In the genomic region with DNA sequence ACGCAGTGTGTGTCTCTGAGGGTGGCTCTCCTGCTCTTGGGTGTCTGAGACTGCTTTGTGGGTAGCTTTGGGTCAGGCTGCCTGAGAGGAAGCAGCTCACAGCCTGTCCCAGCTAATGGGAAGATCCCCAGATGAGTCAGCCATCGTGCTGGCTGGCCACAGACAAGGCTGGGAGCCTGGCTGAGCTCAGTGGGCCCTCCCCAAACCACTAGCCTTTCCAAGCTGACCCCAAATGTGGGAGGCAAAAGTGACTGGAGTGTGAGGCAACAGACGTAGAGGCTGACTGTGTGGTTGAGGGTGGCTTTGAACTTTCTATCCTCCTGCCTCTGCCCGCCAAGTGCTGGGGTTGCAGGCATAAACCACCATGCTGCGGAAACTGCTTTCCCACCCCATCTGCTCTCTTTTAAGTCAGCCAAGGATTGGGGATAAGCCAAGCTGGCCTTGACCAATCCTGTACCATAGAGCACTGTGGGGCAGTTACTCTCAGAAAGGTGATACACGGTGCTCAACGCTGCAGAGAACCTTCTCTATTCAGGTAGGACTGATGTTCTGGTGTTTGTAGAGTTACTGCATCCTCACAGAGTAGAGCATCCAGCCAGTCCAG, we compare ENCODE assay signal across 21 mouse cellular contexts.
DNase-seq lines count a peak whose midpoint lies in the region; ATAC-seq and TF ChIP-seq lines count a peak whose summit lies in the region.
"Had no signal": no experiment of that assay in that cellular context is flagged by ENCODE, and none has a peak within 500 bp of the region (broad histone marks: within the 10 kb centered on the region; RNA-seq: fewer than 3 reads in every experiment).

No protein-coding gene starts in this region.

- no peak overlapping the region for H3K9ac ChIP-seq in forebrain, postnatal 0 days
- no peak overlapping the region for H3K9ac ChIP-seq in forebrain, embryonic 11.5 days (ENCODE audit: low read length)
- H3K9ac ChIP-seq in CH12.LX (ENCODE audit: insufficient read depth, low read depth) = no peak overlapping the region
- H3K9ac ChIP-seq: embryonic facial prominence, embryonic 15.5 days; heart, embryonic 12.5 days; hindbrain, embryonic 13.5 days had no signal

- dilution Hi-C loops in CH12.LX (cut with MboI; ENCODE audit: extremely low pct_ligation_motif_present, extremely low pct_unique_long_range_greater_than_20kb, low sequenced_read_pairs) = no loop called here

- no peak for TF ChIP-seq CTCF in forebrain, postnatal 0 days (IDR thresholded peaks at IDR 0.05; ENCODE audit: low read depth)
- TF ChIP-seq CTCF in CH12.LX (conservative IDR thresholded peaks at IDR 0.05 in 1 of 2, IDR thresholded peaks at IDR 0.05 in 1 of 2; ENCODE audit: low read depth in 2 of 2, low read length in 2 of 2) = no peak

- TF ChIP-seq POLR2A in CH12.LX (IDR thresholded peaks at IDR 0.05; ENCODE audit: low read depth, low read length) = no peak

- WGBS in forebrain, postnatal 0 days = 73% methylated on average over 7 of the region's 7 CpGs
- 73% methylated on average over 7 of the region's 7 CpGs for WGBS in forebrain, embryonic 11.5 days

- H3K27ac ChIP-seq in forebrain, postnatal 0 days (ENCODE audit: low read depth, low read length) = no peak overlapping the region
- H3K27ac ChIP-seq in forebrain, embryonic 11.5 days (ENCODE audit: low read depth, low read length) = no peak overlapping the region
- no peak overlapping the region for H3K27ac ChIP-seq in CH12.LX (ENCODE audit: insufficient read depth, low read depth)
- H3K27ac ChIP-seq: embryonic facial prominence, embryonic 15.5 days; hindbrain, embryonic 13.5 days; hindbrain, postnatal 0 days; kidney, postnatal 0 days had no signal

- no peak overlapping the region for H3K4me2 ChIP-seq in forebrain, postnatal 0 days (ENCODE audit: low read depth)
- H3K4me2 ChIP-seq in forebrain, embryonic 11.5 days (ENCODE audit: low read depth, low read length, severe bottlenecking) = no peak overlapping the region
- no peak overlapping the region for H3K4me2 ChIP-seq in CH12.LX (ENCODE audit: insufficient read depth, low read depth, poor library complexity, severe bottlenecking)
- H3K4me2 ChIP-seq: embryonic facial prominence, embryonic 15.5 days; heart, embryonic 12.5 days; hindbrain, embryonic 13.5 days had no signal

- H3K4me1 ChIP-seq in forebrain, postnatal 0 days (ENCODE audit: insufficient read depth) = no peaks in the 10 kb centered on the region
- 0 out of 2 replicates have a peak, but pooled peaks cover 2% of the 10 kb centered on the region for H3K4me1 ChIP-seq in forebrain, embryonic 11.5 days (replicated peaks; ENCODE audit: control insufficient read depth, insufficient read depth, low read length)
- H3K4me1 ChIP-seq in CH12.LX (ENCODE audit: control insufficient read depth in 1 of 2, insufficient read depth in 2 of 2) = peaks cover 3 to 24% of the 10 kb centered on the region in 2 experiments
- H3K4me1 ChIP-seq: embryonic facial prominence, embryonic 15.5 days; heart, embryonic 12.5 days had no signal

- no peak for TF ChIP-seq EP300 in CH12.LX (IDR thresholded peaks at IDR 0.05; ENCODE audit: low read length)

- no peaks in the 10 kb centered on the region for H3K27me3 ChIP-seq in forebrain, postnatal 0 days (ENCODE audit: insufficient read depth, low read length)
- no peaks in the 10 kb centered on the region for H3K27me3 ChIP-seq in forebrain, embryonic 11.5 days (ENCODE audit: control insufficient read depth, insufficient read depth, low read length)
- H3K27me3 ChIP-seq in CH12.LX (replicated peaks) = peaks cover 46% of the 10 kb centered on the region
- H3K27me3 ChIP-seq: embryonic facial prominence, embryonic 15.5 days; heart, embryonic 12.5 days; Patski had no signal

- no peak for TF ChIP-seq RAD21 in CH12.LX (IDR thresholded peaks at IDR 0.05; ENCODE audit: low read depth, low read length)

- in situ Hi-C loops in CH12.LX (cut with MboI; ENCODE audit: low pct_ligation_motif_present, low pct_unique_long_range_greater_than_20kb, low sequenced_read_pairs) = loop anchor here (5.0 kb wide), 1 partner anchor 37 kb away; no protein-coding TSS in a partner anchor

- no peaks in the 10 kb centered on the region for H3K9me3 ChIP-seq in forebrain, postnatal 0 days (ENCODE audit: low read length)
- peaks cover 3% of the 10 kb centered on the region; the same call in 1 of the 2 replicates for H3K9me3 ChIP-seq in forebrain, embryonic 11.5 days (ENCODE audit: control insufficient read depth, low read length)
- peaks cover 8% of the 10 kb centered on the region for H3K9me3 ChIP-seq in CH12.LX (replicated peaks; ENCODE audit: low read length)
- H3K9me3 ChIP-seq: embryonic facial prominence, embryonic 15.5 days had no signal

- H3K79me2 ChIP-seq in CH12.LX (replicated peaks; ENCODE audit: control insufficient read depth, extremely low read depth, insufficient read depth, poor library complexity, severe bottlenecking) = no peaks in the 10 kb centered on the region

- ATAC-seq in forebrain, postnatal 0 days = 0 out of 2 replicates have a peak, but pooled peaks have one; percentile 25
- ATAC-seq in forebrain, embryonic 11.5 days (replicated peaks; ENCODE audit: low FRiP score) = no peak
- ATAC-seq: forebrain, embryonic 14.5 days; hindbrain, postnatal 0 days; Patski had no signal

- no peak overlapping the region for H3K4me3 ChIP-seq in forebrain, postnatal 0 days (ENCODE audit: low read depth, low read length)
- H3K4me3 ChIP-seq in forebrain, embryonic 11.5 days (ENCODE audit: low read depth, low read length) = no peak overlapping the region
- H3K4me3 ChIP-seq in CH12.LX (replicated peaks in 1 of 3; ENCODE audit: low read depth in 2 of 3, low read length in 2 of 3, poor library complexity in 1 of 3) = no peak overlapping the region
- H3K4me3 ChIP-seq: embryonic facial prominence, embryonic 15.5 days; heart, embryonic 12.5 days; hindbrain, embryonic 13.5 days had no signal

- H3K36me3 ChIP-seq in forebrain, postnatal 0 days (ENCODE audit: insufficient read depth) = no peaks in the 10 kb centered on the region
- no peaks in the 10 kb centered on the region for H3K36me3 ChIP-seq in forebrain, embryonic 11.5 days (ENCODE audit: control insufficient read depth, insufficient read depth, low read length)
- H3K36me3 ChIP-seq in CH12.LX (replicated peaks in 1 of 2; ENCODE audit: control insufficient read depth in 1 of 2, insufficient read depth in 1 of 2, low read length in 1 of 2) = no peaks in the 10 kb centered on the region
- H3K36me3 ChIP-seq: embryonic facial prominence, embryonic 15.5 days; heart, embryonic 12.5 days; hindbrain, embryonic 13.5 days had no signal

- no peak for DNase-seq in forebrain, postnatal 0 days
- no peak for DNase-seq in forebrain, embryonic 11.5 days (ENCODE audit: low spot score)
- DNase-seq in 3T3-L1 (ENCODE audit: low read depth, low spot score) (peak; percentile 91), CH12.LX (ENCODE audit: extremely low read depth) (no peak)
- DNase-seq in fibroblast of lung, adult 2 months (ENCODE audit: low read depth) = peak; percentile 86
- no peak for DNase-seq in gastrocnemius, adult 8-10 months (ENCODE audit: low spot score in 2 of 2)
- DNase-seq in heart, postnatal 4 days = no peak
- DNase-seq: adrenal gland, adult 2 months; adrenal gland, postnatal 36 days; cerebellum, adult 11 months; cerebellum, adult 9-10 months; gastrocnemius, postnatal 14 days; kidney, adult 11 months; kidney, adult 9 months had no signal

TF ChIP-seq in CH12.LX, 34 proteins besides CTCF, POLR2A, EP300 and RAD21:
- TF ChIP-seq HCFC1 (IDR thresholded peaks at IDR 0.05; ENCODE audit: low read depth, low read length) = no peak
- TF ChIP-seq BHLHE40 (IDR thresholded peaks at IDR 0.05; ENCODE audit: low read depth, low read length) = peak; percentile 39; the same call in 1 of the 2 replicates

Comparison
In these comparisons a context has a peak if more than half of its experiments do, and no peak if none do; other contexts are left out.
1. DNase-seq: peak in 3T3-L1 (single experiment) and fibroblast of lung, adult 2 months (single experiment); none in forebrain, postnatal 0 days (single experiment), forebrain, embryonic 11.5 days (single experiment), CH12.LX (single experiment), gastrocnemius, adult 8-10 months (0 of 2) and heart, postnatal 4 days (single experiment).